In genomic region chr6:37396127-37396526, GRCm38 (mm10) we compare ENCODE assay signal across 19 mouse cellular contexts.
"Had no signal": no experiment of that assay in that cellular context is flagged by ENCODE, and none has a peak within 500 bp of the region (broad histone marks: within the 10 kb centered on the region; RNA-seq: fewer than 3 reads in every experiment).

No protein-coding gene starts in this region.

- H3K4me3 ChIP-seq: lung, embryonic 15.5 days; midbrain, embryonic 12.5 days; midbrain, embryonic 15.5 days; neural tube, embryonic 12.5 days; neural tube, embryonic 15.5 days; stomach, embryonic 15.5 days had no signal

- H3K9me3 ChIP-seq: lung, embryonic 15.5 days; midbrain, embryonic 12.5 days; midbrain, embryonic 15.5 days; neural tube, embryonic 12.5 days; neural tube, embryonic 15.5 days; stomach, embryonic 15.5 days had no signal

- H3K27me3 ChIP-seq: lung, embryonic 15.5 days; midbrain, embryonic 12.5 days; midbrain, embryonic 15.5 days; neural tube, embryonic 12.5 days; neural tube, embryonic 15.5 days; stomach, embryonic 15.5 days had no signal

- DNase-seq: kidney, adult 18-20 months; kidney, adult 9 months; kidney, postnatal 14 days; kidney, postnatal 4 days; left cerebral cortex, postnatal 4 days; lung, adult 18-20 months; lung, postnatal 10 days; lung, postnatal 36 days; retina, postnatal 1 day; right cerebral cortex, postnatal 25 days; spleen, adult 18-20 months; thymus, postnatal 25 days had no signal

- H3K36me3 ChIP-seq: lung, embryonic 15.5 days; midbrain, embryonic 12.5 days; midbrain, embryonic 15.5 days; neural tube, embryonic 12.5 days; neural tube, embryonic 15.5 days; stomach, embryonic 15.5 days had no signal

- H3K4me2 ChIP-seq: lung, embryonic 15.5 days; midbrain, embryonic 12.5 days; midbrain, embryonic 15.5 days; neural tube, embryonic 12.5 days; neural tube, embryonic 15.5 days; stomach, embryonic 15.5 days had no signal

- H3K9ac ChIP-seq: liver, embryonic 14.5 days; lung, embryonic 15.5 days; midbrain, embryonic 12.5 days; midbrain, embryonic 15.5 days; neural tube, embryonic 12.5 days; neural tube, embryonic 15.5 days; stomach, embryonic 15.5 days had no signal

- ATAC-seq: midbrain, embryonic 15.5 days had no signal

- H3K27ac ChIP-seq: liver, embryonic 14.5 days; lung, embryonic 15.5 days; midbrain, embryonic 12.5 days; midbrain, embryonic 15.5 days; neural tube, embryonic 12.5 days; neural tube, embryonic 15.5 days; stomach, embryonic 15.5 days had no signal
